Mouse (Mus musculus): ENCODE data around the gene Chst15. TPM values are rescaled to one million over a fixed set of nuclear protein-coding genes. Genes with fewer than 3 reads are reported as not detected.

Chst15 gene
- polyA plus RNA-seq, 1 experiment from 2014 or later = 18.5 TPM

DNA sequence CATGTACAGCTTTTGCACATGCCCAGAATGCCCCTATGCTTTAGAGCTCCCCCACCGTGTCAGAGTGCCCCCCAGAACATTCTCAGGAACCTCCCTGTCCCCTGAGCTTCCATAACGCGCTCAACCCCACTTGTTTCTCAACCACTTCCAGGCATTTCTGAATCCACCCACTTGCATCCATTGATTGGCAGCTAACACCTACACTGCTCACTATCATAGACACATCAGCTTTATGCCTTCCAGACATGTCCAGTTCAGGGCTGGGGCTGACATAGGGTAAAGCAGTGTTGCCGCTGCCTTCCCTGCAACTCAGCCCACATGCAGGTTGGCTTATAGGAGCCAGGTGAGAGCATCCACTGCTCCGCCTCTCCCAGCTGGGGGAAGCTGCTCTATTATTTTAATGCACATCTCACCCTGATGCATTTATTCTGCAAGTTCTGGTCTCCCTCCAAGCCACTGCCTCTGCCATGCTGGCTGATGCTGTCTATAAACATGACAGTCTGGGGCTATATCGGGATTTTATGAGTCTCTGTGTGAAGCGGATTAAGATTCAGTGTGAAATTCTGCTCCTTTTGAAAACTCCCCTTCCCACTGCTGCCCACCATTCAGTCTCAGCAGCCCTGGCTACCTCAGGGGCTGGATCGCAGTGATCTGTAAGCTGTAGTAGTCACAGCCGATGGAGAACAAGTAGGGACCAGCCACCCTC is 107.9 kb downstream of the Chst15 start:
- 75% methylated on average over 9 of the region's 9 CpGs for WGBS
- no peaks in the 10 kb centered on the region for H3K9me3 ChIP-seq (ENCODE audit: control insufficient read depth, low read length)
- H3K9ac ChIP-seq (ENCODE audit: low read depth, low read length) = peak overlapping the region; percentile 18
- no peaks in the 10 kb centered on the region for H3K27me3 ChIP-seq (replicated peaks; ENCODE audit: control insufficient read depth, insufficient read depth, low read length)
- H3K4me2 ChIP-seq (ENCODE audit: low read length) = no peak overlapping the region
- no peak overlapping the region for H3K27ac ChIP-seq (ENCODE audit: low read depth, low read length)
- ATAC-seq = no peak
- H3K4me3 ChIP-seq (ENCODE audit: low read length) = no peak overlapping the region
- peaks cover 2% of the 10 kb centered on the region; the same call in 1 of the 2 replicates for H3K4me1 ChIP-seq (ENCODE audit: control insufficient read depth, insufficient read depth, low read depth, low read length)
- no peaks in the 10 kb centered on the region for H3K36me3 ChIP-seq (ENCODE audit: control insufficient read depth, insufficient read depth, low read length)

- no peaks in the 10 kb centered on the region for H3K36me3 ChIP-seq (ENCODE audit: control insufficient read depth, insufficient read depth, low read length)
- no peak overlapping the region for H3K4me3 ChIP-seq (ENCODE audit: low read length)
- WGBS = 60% methylated on average over 1 of the region's 1 CpGs
- no peak overlapping the region for H3K9ac ChIP-seq (ENCODE audit: low read depth, low read length)
- H3K4me1 ChIP-seq (ENCODE audit: control insufficient read depth, insufficient read depth, low read depth, low read length) = no peaks in the 10 kb centered on the region; the same call in 1 of the 2 replicates
- no peak overlapping the region for H3K4me2 ChIP-seq (ENCODE audit: low read length)
- no peaks in the 10 kb centered on the region for H3K27me3 ChIP-seq (replicated peaks; ENCODE audit: control insufficient read depth, insufficient read depth, low read length)
- H3K9me3 ChIP-seq (ENCODE audit: control insufficient read depth, low read length) = no peaks in the 10 kb centered on the region
- no peak overlapping the region for H3K27ac ChIP-seq (ENCODE audit: low read depth, low read length)
- no peak for ATAC-seq
Measured at GRCm38 (mm10) chr7:132204073-132204612, 112.9 kb downstream of the Chst15 start.

DNA sequence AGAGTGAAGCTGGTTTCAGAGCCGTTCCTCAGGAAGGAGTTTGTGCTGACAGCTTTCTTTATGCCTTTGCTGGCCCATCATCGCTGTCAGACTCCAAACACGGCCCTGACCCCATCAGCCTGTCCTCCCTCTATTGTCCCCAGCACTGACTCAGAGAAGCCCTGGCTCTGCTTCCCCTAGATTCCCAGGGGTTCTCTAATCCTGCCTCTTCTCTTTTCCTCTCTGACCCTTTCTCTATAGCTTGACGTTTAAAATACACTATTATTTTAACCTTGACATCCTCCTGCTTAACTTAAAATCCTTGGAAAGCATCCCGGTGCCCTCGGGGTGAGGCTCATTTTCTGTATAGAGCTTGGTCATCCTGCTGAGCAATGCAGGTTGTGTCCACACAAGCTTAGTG is 117.3 kb downstream of the Chst15 start:
- Histone ChIP-seq H3K4me3 (ENCODE audit: low read length) (no peak overlapping the region), H3K27ac (ENCODE audit: low read depth, low read length) (no peak overlapping the region), H3K9me3 (ENCODE audit: control insufficient read depth, low read length) (peaks cover 2% of the 10 kb centered on the region; the same call in 1 of the 2 replicates), H3K27me3 (replicated peaks; ENCODE audit: control insufficient read depth, insufficient read depth, low read length) (no peaks in the 10 kb centered on the region), H3K36me3 (ENCODE audit: control insufficient read depth, insufficient read depth, low read length) (no peaks in the 10 kb centered on the region), H3K4me1 (ENCODE audit: control insufficient read depth, insufficient read depth, low read depth, low read length) (no peaks in the 10 kb centered on the region; the same call in 1 of the 2 replicates), H3K9ac (ENCODE audit: low read depth, low read length) (no peak overlapping the region), H3K4me2 (ENCODE audit: low read length) (no peak overlapping the region)
- no peak for ATAC-seq
- WGBS = 35% methylated on average over 6 of the region's 6 CpGs

DNA sequence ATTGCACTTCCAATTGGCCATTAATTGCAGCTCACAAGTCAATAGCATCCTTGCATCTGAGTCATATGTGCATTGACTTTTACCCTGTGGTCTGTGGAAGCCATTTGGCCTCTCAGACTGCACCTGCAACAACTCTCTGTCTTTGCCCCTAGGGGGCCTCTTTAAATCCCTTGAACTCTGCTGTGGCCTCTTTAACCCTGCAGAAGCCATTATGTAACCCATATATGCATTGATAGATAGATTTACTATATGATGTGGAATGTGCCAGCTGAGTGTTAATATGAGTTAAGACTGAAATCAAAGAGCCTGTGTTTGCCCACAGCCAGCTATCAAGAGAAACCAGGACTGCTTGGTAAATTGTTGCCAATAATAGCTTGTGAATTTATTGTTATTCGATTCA is 118.2 kb downstream of the Chst15 start:
- Histone ChIP-seq H3K4me1 (ENCODE audit: control insufficient read depth, insufficient read depth, low read depth, low read length) (no peaks in the 10 kb centered on the region; the same call in 1 of the 2 replicates), H3K4me2 (ENCODE audit: low read length) (no peak overlapping the region), H3K27ac (ENCODE audit: low read depth, low read length) (no peak overlapping the region), H3K27me3 (replicated peaks; ENCODE audit: control insufficient read depth, insufficient read depth, low read length) (no peaks in the 10 kb centered on the region), H3K9me3 (ENCODE audit: control insufficient read depth, low read length) (peaks cover 2% of the 10 kb centered on the region; the same call in 1 of the 2 replicates), H3K9ac (ENCODE audit: low read depth, low read length) (no peak overlapping the region), H3K4me3 (ENCODE audit: low read length) (no peak overlapping the region), H3K36me3 (ENCODE audit: control insufficient read depth, insufficient read depth, low read length) (no peaks in the 10 kb centered on the region)
- ATAC-seq = no peak
- 85% methylated on average over 1 of the region's 1 CpGs for WGBS

GRCm38 (mm10) chr7:132197817-132198475 is 119.1 kb downstream of the Chst15 start:
- no peaks in the 10 kb centered on the region; the same call in 1 of the 2 replicates for H3K4me1 ChIP-seq (ENCODE audit: control insufficient read depth, insufficient read depth, low read depth, low read length)
- H3K27me3 ChIP-seq (replicated peaks; ENCODE audit: control insufficient read depth, insufficient read depth, low read length) = no peaks in the 10 kb centered on the region
- no peak overlapping the region for H3K4me3 ChIP-seq (ENCODE audit: low read length)
- no peaks in the 10 kb centered on the region for H3K36me3 ChIP-seq (ENCODE audit: control insufficient read depth, insufficient read depth, low read length)
- 51% methylated on average over 7 of the region's 7 CpGs for WGBS
- peaks cover 2% of the 10 kb centered on the region; the same call in 1 of the 2 replicates for H3K9me3 ChIP-seq (ENCODE audit: control insufficient read depth, low read length)
- no peak overlapping the region for H3K27ac ChIP-seq (ENCODE audit: low read depth, low read length)
- ATAC-seq = no peak
- H3K9ac ChIP-seq (ENCODE audit: low read depth, low read length) = no peak overlapping the region
- H3K4me2 ChIP-seq (ENCODE audit: low read length) = no peak overlapping the region

- Histone ChIP-seq H3K4me2 (ENCODE audit: low read length) (no peak overlapping the region), H3K4me1 (ENCODE audit: control insufficient read depth, insufficient read depth, low read depth, low read length) (no peaks in the 10 kb centered on the region; the same call in 1 of the 2 replicates), H3K27me3 (replicated peaks; ENCODE audit: control insufficient read depth, insufficient read depth, low read length) (no peaks in the 10 kb centered on the region), H3K9ac (ENCODE audit: low read depth, low read length) (no peak overlapping the region), H3K4me3 (ENCODE audit: low read length) (no peak overlapping the region), H3K36me3 (ENCODE audit: control insufficient read depth, insufficient read depth, low read length) (no peaks in the 10 kb centered on the region), H3K27ac (ENCODE audit: low read depth, low read length) (no peak overlapping the region), H3K9me3 (ENCODE audit: control insufficient read depth, low read length) (peaks cover 2% of the 10 kb centered on the region; the same call in 1 of the 2 replicates)
- no peak for ATAC-seq
- WGBS = 89% methylated on average over 1 of the region's 1 CpGs
Measured at GRCm38 (mm10) chr7:132196581-132196980, 120.4 kb downstream of the Chst15 start.

GRCm38 (mm10) chr7:132193606-132194005 is 123.4 kb downstream of the Chst15 start:
- H3K4me2 ChIP-seq (ENCODE audit: low read length) = no peak overlapping the region
- H3K9me3 ChIP-seq (ENCODE audit: control insufficient read depth, low read length) = peaks cover 2% of the 10 kb centered on the region; the same call in 1 of the 2 replicates
- no peak overlapping the region for H3K4me3 ChIP-seq (ENCODE audit: low read length)
- no peaks in the 10 kb centered on the region for H3K4me1 ChIP-seq (ENCODE audit: control insufficient read depth, insufficient read depth, low read depth, low read length)
- WGBS = 73% methylated on average over 2 of the region's 2 CpGs
- no peaks in the 10 kb centered on the region for H3K36me3 ChIP-seq (ENCODE audit: control insufficient read depth, insufficient read depth, low read length)
- no peaks in the 10 kb centered on the region for H3K27me3 ChIP-seq (replicated peaks; ENCODE audit: control insufficient read depth, insufficient read depth, low read length)
- no peak overlapping the region for H3K27ac ChIP-seq (ENCODE audit: low read depth, low read length)
- no peak overlapping the region for H3K9ac ChIP-seq (ENCODE audit: low read depth, low read length)
- 0 out of 2 replicates have a peak, but pooled peaks have one; percentile 40 for ATAC-seq

DNA sequence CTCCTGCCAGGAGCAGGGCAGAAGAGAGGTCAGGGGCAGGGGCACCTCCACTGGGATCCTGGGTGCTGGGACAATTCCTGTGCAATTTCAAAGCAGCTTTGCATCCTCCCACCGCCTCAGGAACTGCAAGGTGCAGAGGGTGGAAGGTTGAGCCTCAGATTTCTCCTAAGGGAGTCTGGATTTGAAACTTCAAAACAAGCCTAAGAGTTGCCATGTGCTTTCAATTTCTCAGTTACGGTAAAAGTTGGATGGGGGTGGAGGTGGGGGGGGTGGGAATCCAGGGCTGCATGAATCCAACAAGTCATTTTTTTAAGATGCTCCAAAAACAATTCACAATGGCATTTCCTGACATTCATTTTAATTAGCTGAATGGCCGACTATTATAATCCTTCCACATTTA is 129.6 kb downstream of the Chst15 start:
- Histone ChIP-seq H3K27ac (ENCODE audit: low read depth, low read length) (no peak overlapping the region), H3K36me3 (ENCODE audit: control insufficient read depth, insufficient read depth, low read length) (no peaks in the 10 kb centered on the region), H3K9ac (ENCODE audit: low read depth, low read length) (no peak overlapping the region), H3K4me2 (ENCODE audit: low read length) (no peak overlapping the region), H3K4me3 (ENCODE audit: low read length) (no peak overlapping the region), H3K4me1 (ENCODE audit: control insufficient read depth, insufficient read depth, low read depth, low read length) (peaks cover 2% of the 10 kb centered on the region), H3K9me3 (ENCODE audit: control insufficient read depth, low read length) (no peaks in the 10 kb centered on the region), H3K27me3 (replicated peaks; ENCODE audit: control insufficient read depth, insufficient read depth, low read length) (no peaks in the 10 kb centered on the region)
- 57% methylated on average over 3 of the region's 3 CpGs for WGBS
- ATAC-seq = no peak
